Mouse (Mus musculus): ENCODE results near the gene C330007P06Rik. TPM values are rescaled to one million over a fixed set of nuclear protein-coding genes. Genes with fewer than 3 reads are reported as not detected.
"Not testable (repeated sequence)": the region's sequence is repeated elsewhere in the genome, so short reads cannot be mapped to it uniquely, and the experiment has no call there.

C330007P06Rik gene
- total RNA-seq, 4 experiments from 2014 or later, result 9.5 to 14.2 (median 10.5) TPM

GRCm38 (mm10) chrX:36799131-36799879 is 74.6 kb downstream of the C330007P06Rik start:
- DNase-seq (ENCODE audit: low spot score in 2 of 2), result no peak

- not testable (repeated sequence) for DNase-seq (ENCODE audit: low spot score in 2 of 2)
These were observed 77.2 kb downstream of the C330007P06Rik start for GRCm38 (mm10) chrX:36796734-36797133.

- peak; percentile 60 to 79 for DNase-seq (ENCODE audit: low spot score in 2 of 2)
These were observed 77.7 kb downstream of the C330007P06Rik start for GRCm38 (mm10) chrX:36796163-36796581.

GRCm38 (mm10) chrX:36795424-36796162 is 78.3 kb downstream of the C330007P06Rik start, which contains the start of gene Slc25a5:
TSS of gene Slc25a5 (plus strand) at chrX:36795651.
- DNase-seq (ENCODE audit: low spot score in 2 of 2), result peak; percentile 57 to 87

GRCm38 (mm10) chrX:36794571-36794970 is 79.3 kb downstream of the C330007P06Rik start:
- no peak for DNase-seq (ENCODE audit: low spot score in 2 of 2)

- no peak for DNase-seq (ENCODE audit: low spot score in 2 of 2)
These were observed 84.6 kb downstream of the C330007P06Rik start for GRCm38 (mm10) chrX:36789360-36789759.

- DNase-seq (ENCODE audit: low spot score in 2 of 2), result no peak
These were observed 96.2 kb downstream of the C330007P06Rik start for GRCm38 (mm10) chrX:36777694-36778093.

- DNase-seq (ENCODE audit: low spot score in 2 of 2), result no peak
These were observed 98.4 kb downstream of the C330007P06Rik start for GRCm38 (mm10) chrX:36775520-36775919.

Other genes with a start within 250 kb of the C330007P06Rik start
- 1 to 10 TPM; 1.5 to 3.0 (median 1.7) TPM for gene Akap17b, start 228.7 kb downstream of the C330007P06Rik start, total RNA-seq (2022)
- gene Slc25a43, start 130.5 kb downstream of the C330007P06Rik start, total RNA-seq (2022), result under 1 TPM in 1 of 4 experiments, not detected in 3; 0.45 TPM
- gene Slc25a5, start 78.5 kb downstream of the C330007P06Rik start, total RNA-seq (2022), result 10 to 100 TPM; 37.5 to 64.5 (median 44.7) TPM
- 10 to 100 TPM; 36.5 to 46.1 (median 38.1) TPM for gene Ube2a, start 211 bp downstream of the C330007P06Rik start, total RNA-seq (2022)
- gene Nkrf, start 28.8 kb upstream of the C330007P06Rik start, total RNA-seq (2022), result 1 to 10 TPM; 2.3 to 3.6 (median 2.5) TPM
- gene Sept6, start 117.7 kb upstream of the C330007P06Rik start, total RNA-seq (2022), result 1 to 10 TPM in 2 of 4 experiments, under 1 TPM in 2; 0.53 to 2.0 (median 0.86) TPM
- not detected for gene Sowahd, start 174.7 kb upstream of the C330007P06Rik start, total RNA-seq (2022)
- gene Rpl39, start 211.3 kb upstream of the C330007P06Rik start, total RNA-seq (2022), result 100 to 1,000 TPM; 261 to 342 (median 276) TPM
- 10 to 100 TPM in 1 of 4 experiments, 1 to 10 TPM in 3; 7.2 to 10.5 (median 9.2) TPM for gene Upf3b, start 236.2 kb upstream of the C330007P06Rik start, total RNA-seq (2022)